8 mouse cellular contexts compared by ENCODE assay signal in the genomic region with DNA sequence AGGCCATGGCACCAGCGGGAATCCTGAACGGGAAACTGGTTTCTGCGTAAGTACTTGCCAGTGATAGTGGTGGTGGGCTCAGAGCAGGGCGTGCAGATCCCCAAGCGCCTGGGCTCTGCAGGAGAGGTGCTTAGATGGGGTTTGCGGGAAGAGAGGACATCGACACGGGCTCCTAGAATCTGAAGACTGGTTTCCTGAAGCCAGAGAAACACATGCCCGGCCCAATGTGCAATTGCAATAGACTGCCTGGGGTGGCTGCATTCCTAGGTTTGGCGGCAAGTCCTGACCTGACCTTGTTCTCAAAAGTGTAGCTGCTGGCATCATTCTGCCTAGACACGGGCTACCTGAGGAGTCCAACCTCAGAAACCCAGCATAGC. TPM values are rescaled to one million over a fixed set of nuclear protein-coding genes. Genes with fewer than 3 reads are reported as not detected.
DNase-seq lines count a peak whose midpoint lies in the region; ATAC-seq and TF ChIP-seq lines count a peak whose summit lies in the region.

No protein-coding gene starts in this region.

- peaks cover 11% of the 10 kb centered on the region for H3K4me1 ChIP-seq in thymus, adult 2 months (replicated peaks; ENCODE audit: control insufficient read depth, insufficient read depth, low read length)
- 0 out of 2 replicates have a peak, but pooled peaks cover 3% of the 10 kb centered on the region for H3K4me1 ChIP-seq in kidney, embryonic 16.5 days (ENCODE audit: insufficient read depth, low read length)

- no peak for TF ChIP-seq CTCF in thymus, adult 2 months (IDR thresholded peaks at IDR 0.05; ENCODE audit: borderline replicate concordance, control insufficient read depth, extremely low read depth, insufficient read depth, low read length, poor library complexity)

- no peak overlapping the region for H3K27ac ChIP-seq in thymus, adult 2 months (ENCODE audit: control insufficient read depth, insufficient read depth, low read length)
- H3K27ac ChIP-seq in kidney, embryonic 16.5 days (ENCODE audit: low read length): peak overlapping the region; percentile 90

- H3K4me2 ChIP-seq in kidney, embryonic 16.5 days (replicated peaks; ENCODE audit: low read depth, low read length): peak overlapping the region; percentile 96

- peak overlapping the region; percentile 58 for H3K4me3 ChIP-seq in thymus, adult 2 months (ENCODE audit: control insufficient read depth, insufficient read depth, low read length)
- H3K4me3 ChIP-seq in kidney, embryonic 16.5 days (ENCODE audit: low read length): peak overlapping the region; percentile 78

- peak overlapping the region; percentile 81 for H3K9ac ChIP-seq in kidney, embryonic 16.5 days (replicated peaks; ENCODE audit: low read length)

- no peak for TF ChIP-seq POLR2A in thymus, adult 2 months (IDR thresholded peaks at IDR 0.05; ENCODE audit: control insufficient read depth, extremely low read depth, insufficient read depth, low read length, poor library complexity)

- no peak for DNase-seq in thymus, adult 2 months
- DNase-seq in thymus, postnatal 36 days: no peak
- DNase-seq in fat pad, adult 2 months (ENCODE audit: extremely low read depth, low read depth, low spot score): peak; percentile 59
- no peak for DNase-seq in cerebellum, postnatal 25 days
- DNase-seq in thymus, postnatal 14 days: no peak
- DNase-seq in gastrocnemius, adult 8-10 months (ENCODE audit: low spot score in 2 of 2): no peak

- no peaks in the 10 kb centered on the region for H3K36me3 ChIP-seq in thymus, adult 2 months (ENCODE audit: control insufficient read depth, insufficient read depth, low read length)
- H3K36me3 ChIP-seq in kidney, embryonic 16.5 days (ENCODE audit: insufficient read depth, low read length): no peaks in the 10 kb centered on the region

- no peak for ATAC-seq in kidney, embryonic 16.5 days (ENCODE audit: low FRiP score, low TSS enrichment)
- ATAC-seq in megakaryocyte-erythroid progenitor cell, adult 5-6 weeks (replicated peaks; ENCODE audit: low FRiP score, low TSS enrichment, poor library complexity, severe bottlenecking): peak; percentile 13; the same call in 1 of the 2 replicates

- H3K9me3 ChIP-seq in kidney, embryonic 16.5 days (ENCODE audit: low read length): no peaks in the 10 kb centered on the region

- no peaks in the 10 kb centered on the region for H3K27me3 ChIP-seq in thymus, adult 2 months (ENCODE audit: control insufficient read depth, insufficient read depth, low read length)
- H3K27me3 ChIP-seq in kidney, embryonic 16.5 days (ENCODE audit: insufficient read depth, low read length): no peaks in the 10 kb centered on the region

- WGBS in thymus, adult 2 months: under 1% methylated on average over 11 of the region's 11 CpGs
- WGBS in kidney, embryonic 16.5 days: 0% methylated on average over 11 of the region's 11 CpGs

RNA-seq across cellular contexts. Expression of a gene that starts 0.4 kb away (rescaled TPM):
- polyA plus RNA-seq in thymus, adult 2 months (2012; rRNA removed): 20.9 and 28.6 TPM in 2 replicates
- 119 and 127 TPM in 2 replicates for polyA plus RNA-seq in kidney, embryonic 16.5 days (2015; fragmentation: Nextera tagmentation; extraction: Ambion mirVana)
- 306 and 318 TPM in 2 replicates for total RNA-seq in megakaryocyte-erythroid progenitor cell, adult 5-6 weeks (2014; fragmentation: Nextera tagmentation)
- total RNA-seq in megakaryocyte-erythroid progenitor cell, adult 5-6 weeks (2017): 467 and 637 TPM in 2 replicates
- total RNA-seq in gastrocnemius, adult 8-10 months (2022): 10 to 100 TPM; 29.3 to 37.6 (median 32.7) TPM

RNA-seq across cellular contexts. Expression of a gene that starts 8.9 kb away (rescaled TPM):
- not detected in 2 replicates for polyA plus RNA-seq in thymus, adult 2 months (2012; rRNA removed)
- polyA plus RNA-seq in kidney, embryonic 16.5 days (2015; fragmentation: Nextera tagmentation; extraction: Ambion mirVana): 0.10 TPM in 1 of 2 replicates, not detected in the other
- total RNA-seq in megakaryocyte-erythroid progenitor cell, adult 5-6 weeks (2014; fragmentation: Nextera tagmentation): 2.0 TPM in 1 of 2 replicates, not detected in the other
- 1.9 and 2.9 TPM in 2 replicates for total RNA-seq in megakaryocyte-erythroid progenitor cell, adult 5-6 weeks (2017)
- not detected for total RNA-seq in gastrocnemius, adult 8-10 months (2022)

Comparison
In these comparisons a context has a peak if more than half of its experiments do, and no peak if none do; other contexts are left out.
1. RNA of a gene that starts 0.4 kb away (total RNA-seq): 306 to 637 TPM in megakaryocyte-erythroid progenitor cell, adult 5-6 weeks; 29.3 to 37.6 TPM in gastrocnemius, adult 8-10 months; every median in the first group is over 4 times any median in the second.